Mouse (Mus musculus) ES-E14 (cell line): ENCODE measurements at regions not wholly inside any gene's neighbourhood (a gene's known extent, or its start where the extent isn't known, plus 50 kb on each side); places are given as distances from the start of the nearest gene placed in this dataset.

ENCODE experiments used
- DNase-seq: peaks from one replicate; pipeline ENCODE4 v3.0.0-alpha.2; 2013; ENCODE audit warnings: low read depth, low spot score
- H3K27ac ChIP-seq: 2 replicates; pipeline ENCODE4 v1.5.1; 2012; ENCODE audit warnings: low read depth, mild to moderate bottlenecking, low read length, moderate library complexity, mixed read lengths; ENCODE audit not compliant: poor library complexity, insufficient read depth, severe bottlenecking
- H3K36me3 ChIP-seq: 2 replicates; pipeline ENCODE4 v1.6.1; 2012; ENCODE audit warnings: mild to moderate bottlenecking, low read length, moderate library complexity, mixed read lengths; ENCODE audit not compliant: control insufficient read depth, poor library complexity, insufficient read depth, severe bottlenecking
- H3K4me1 ChIP-seq, 2 experiments: fragments of 150-350 bp in 1 of 2; sonication (generic) in 1 of 2; 2 replicates each; pipeline ENCODE4 v1.6.1; 2012; ENCODE audit warnings: low read length in 2 of 2, mild to moderate bottlenecking in 1 of 2, mixed read lengths in 1 of 2; ENCODE audit not compliant: control insufficient read depth in 2 of 2, insufficient read depth in 2 of 2, poor library complexity in 1 of 2
- H3K4me3 ChIP-seq, 2 experiments: fragments of 150-350 bp in 1 of 2; sonication (generic) in 1 of 2; 2 replicates each; pipeline ENCODE4 v1.5.1; 2012; ENCODE audit warnings: low read length in 2 of 2, low read depth in 1 of 2, mild to moderate bottlenecking in 1 of 2, mixed read lengths in 1 of 2; ENCODE audit not compliant: insufficient read depth in 1 of 2, poor library complexity in 1 of 2, severe bottlenecking in 1 of 2
- H3K9ac ChIP-seq: 2 replicates; pipeline ENCODE4 v1.6.1; 2012; ENCODE audit warnings: low read depth, mild to moderate bottlenecking, low read length, mixed read lengths; ENCODE audit not compliant: poor library complexity, insufficient read depth, severe bottlenecking
- H3K9me3 ChIP-seq: fragments of 150-350 bp; sonication (generic); 2 replicates; pipeline ENCODE4 v1.6.1; 2012; ENCODE audit warnings: low read depth, mild to moderate bottlenecking, low read length; ENCODE audit not compliant: control insufficient read depth, insufficient read depth
- CHD2 ChIP-seq: IDR thresholded peaks from 2 replicates; pipeline ENCODE4 v1.6.1; 2014; ENCODE audit warnings: mild to moderate bottlenecking, low read depth, low read length, inconsistent platforms
- HCFC1 ChIP-seq: IDR thresholded peaks from 2 replicates; pipeline ENCODE4 v1.6.1; 2012; ENCODE audit warnings: low read length, inconsistent platforms, borderline replicate concordance; ENCODE audit not compliant: insufficient read depth
- MAFK ChIP-seq: IDR thresholded peaks from 2 replicates; pipeline ENCODE4 v1.6.1; 2014; ENCODE audit warnings: mild to moderate bottlenecking, low read depth, low read length, inconsistent platforms; ENCODE audit not compliant: insufficient read depth
- ZC3H11A ChIP-seq: IDR thresholded peaks from 2 replicates; pipeline ENCODE4 v1.6.1; 2012; ENCODE audit warnings: low read depth, mild to moderate bottlenecking, inconsistent platforms, low read length, borderline replicate concordance
- ZNF384 ChIP-seq: IDR thresholded peaks from 2 replicates; pipeline ENCODE4 v1.6.1; 2012; ENCODE audit warnings: low read depth, low read length, inconsistent platforms
- in situ Hi-C, 2 experiments: fragments of 600-800 bp; cut with MboI; formaldehyde crosslinking; loops; one replicate each; pipeline ENCODE4 v1.15.1; 2025; ENCODE audit warnings: low sequenced_read_pairs in 2 of 2, inconsistent platforms in 1 of 2; ENCODE audit not compliant: unreplicated experiment in 2 of 2

DNA sequence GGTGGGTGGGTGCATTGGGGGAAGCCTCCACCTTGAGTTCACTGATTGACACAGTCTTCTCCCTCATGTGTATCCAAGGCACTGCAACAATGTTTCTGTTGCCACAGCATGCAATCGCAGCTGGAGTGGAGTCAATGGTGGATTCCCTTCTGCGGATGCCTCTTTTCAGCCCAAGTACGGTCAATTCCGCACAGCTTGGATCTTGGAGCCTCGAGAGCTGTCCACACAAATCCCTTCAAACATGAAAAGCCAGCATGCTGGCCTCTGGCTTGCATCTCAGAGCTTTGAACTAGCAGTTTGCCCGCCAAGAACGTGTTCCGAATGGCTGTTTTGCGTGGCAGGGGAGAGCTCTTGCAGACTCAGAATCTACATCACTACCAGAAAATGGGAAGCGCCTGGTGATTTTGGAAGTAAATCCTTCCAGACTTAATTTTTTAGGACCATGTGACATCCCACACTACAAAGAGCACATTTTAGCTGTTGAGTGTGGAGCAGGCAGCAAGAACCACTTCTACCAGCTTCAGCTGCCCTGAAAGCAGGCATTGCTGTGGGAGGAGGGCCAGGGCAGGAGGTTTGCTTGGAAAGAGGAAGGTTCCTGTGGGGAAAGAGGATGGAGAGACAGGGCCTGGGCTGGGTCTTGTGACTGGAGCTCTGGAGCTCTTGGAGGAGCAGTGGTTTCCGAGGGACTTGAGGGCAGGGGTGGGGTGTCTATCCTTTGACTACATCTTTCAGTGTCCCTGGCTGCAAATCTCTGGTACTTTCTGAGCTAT is 84.4 kb downstream of the Asb1 start:
- Histone ChIP-seq H3K9ac (no peak overlapping the region), H3K4me3 (no peak overlapping the region), H3K4me1 (no peaks in the 10 kb centered on the region), H3K9me3 (no peaks in the 10 kb centered on the region), H3K27ac (no peak overlapping the region), H3K36me3 (no peaks in the 10 kb centered on the region)
- no peak for TF ChIP-seq CHD2
- no peak for TF ChIP-seq HCFC1
- TF ChIP-seq ZC3H11A, result no peak
- no peak for TF ChIP-seq ZNF384
- no peak for TF ChIP-seq MAFK
- no peak for DNase-seq
- in situ Hi-C loops, result no loop called here

DNA sequence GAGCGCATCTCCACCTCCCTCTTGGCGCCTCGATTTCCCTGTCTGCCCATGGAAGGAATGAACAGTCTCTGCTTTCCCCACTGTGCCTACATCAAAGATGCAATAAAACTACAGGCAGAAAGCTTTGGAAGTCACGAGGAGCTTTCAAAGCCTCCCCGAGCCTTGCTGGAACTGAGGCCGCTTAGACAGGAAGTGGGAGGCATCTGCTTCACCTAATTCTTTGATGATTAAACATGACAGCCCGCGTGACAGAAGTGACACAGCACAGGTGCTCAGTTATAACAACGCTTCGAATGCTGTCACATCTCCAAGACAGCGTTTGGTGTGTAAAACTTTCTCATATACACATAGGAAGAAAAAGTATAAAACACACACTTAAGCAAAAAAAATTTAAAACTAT is 85.7 kb downstream of the Asb1 start:
- Histone ChIP-seq H3K4me1 (no peaks in the 10 kb centered on the region), H3K9me3 (no peaks in the 10 kb centered on the region), H3K27ac (no peak overlapping the region), H3K9ac (no peak overlapping the region), H3K4me3 (no peak overlapping the region), H3K36me3 (no peaks in the 10 kb centered on the region)
- in situ Hi-C loops, result no loop called here
- no peak for TF ChIP-seq ZC3H11A
- TF ChIP-seq MAFK, result no peak
- no peak for DNase-seq

DNA sequence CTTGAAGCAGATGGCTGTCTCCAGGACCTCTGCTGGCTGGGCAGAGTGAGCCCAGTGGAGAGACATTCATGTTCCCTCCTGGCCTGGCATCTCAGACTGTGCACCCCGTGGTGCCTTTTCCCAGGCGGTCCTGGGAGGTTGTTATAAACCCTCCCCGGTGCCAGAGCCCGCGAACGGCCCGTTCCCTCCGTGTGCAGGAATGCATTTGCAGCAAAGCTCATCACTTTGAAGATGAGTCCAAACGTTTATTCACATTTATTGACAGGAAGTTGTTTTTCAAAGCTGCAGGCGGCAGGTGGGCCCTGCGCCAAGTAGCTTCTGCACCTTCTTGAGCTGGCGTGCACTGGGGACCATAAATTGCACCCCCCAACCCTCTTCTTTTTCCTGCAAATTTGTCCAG is 89.9 kb downstream of the Asb1 start:
- no peak overlapping the region for H3K9ac ChIP-seq
- no peaks in the 10 kb centered on the region for H3K36me3 ChIP-seq
- no peaks in the 10 kb centered on the region for H3K4me1 ChIP-seq
- no peak for TF ChIP-seq HCFC1
- no peak for TF ChIP-seq ZC3H11A
- TF ChIP-seq ZNF384, result no peak
- no peak for TF ChIP-seq MAFK
- TF ChIP-seq CHD2, result no peak
- in situ Hi-C loops, result no loop called here
- no peak overlapping the region for H3K27ac ChIP-seq
- no peaks in the 10 kb centered on the region for H3K9me3 ChIP-seq
- no peak overlapping the region for H3K4me3 ChIP-seq
- DNase-seq, result no peak

DNA sequence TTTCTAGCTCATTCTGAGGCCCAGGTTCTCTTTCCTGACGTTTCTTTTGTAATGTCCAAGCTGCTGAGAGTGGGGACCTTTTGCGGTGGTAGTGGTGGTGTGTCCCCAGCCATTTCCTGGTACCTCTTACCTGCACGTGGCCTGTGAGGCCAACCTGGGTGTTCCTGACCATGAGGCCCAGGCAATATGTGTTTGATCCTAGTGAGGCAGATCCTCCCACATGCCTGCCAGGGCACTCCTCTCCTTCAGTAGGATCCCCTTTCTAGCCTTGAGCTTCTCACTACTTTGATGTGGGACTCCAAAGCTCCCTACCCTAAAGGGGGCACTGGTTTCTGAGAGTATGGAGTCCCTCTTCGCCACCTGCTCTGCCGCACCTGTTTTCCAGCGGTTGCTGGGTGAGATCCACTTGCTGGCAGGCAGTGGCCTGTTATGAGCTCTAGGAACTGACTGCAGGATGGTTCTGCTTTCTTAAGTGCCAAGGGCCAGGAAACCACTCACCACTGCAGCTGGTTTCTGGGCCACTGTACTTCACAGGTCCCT is 90.6 kb downstream of the Asb1 start:
- in situ Hi-C loops, result no loop called here
- H3K4me3 ChIP-seq, result no peak overlapping the region
- no peak overlapping the region for H3K27ac ChIP-seq
- no peaks in the 10 kb centered on the region for H3K4me1 ChIP-seq
- DNase-seq, result no peak
- TF ChIP-seq ZNF384 (no peak), ZC3H11A (no peak), HCFC1 (no peak), MAFK (no peak), CHD2 (no peak)
- H3K9ac ChIP-seq, result no peak overlapping the region
- H3K9me3 ChIP-seq, result no peaks in the 10 kb centered on the region
- no peaks in the 10 kb centered on the region for H3K36me3 ChIP-seq
